Mouse (Mus musculus): ENCODE data around the gene Sprr2a1. TPM values are rescaled to one million over a fixed set of nuclear protein-coding genes. Genes with fewer than 3 reads are reported as not detected.

Gene Sprr2a1
- 27.0 and 30.2 TPM in 2 replicates for polyA plus RNA-seq (2015; fragmentation: Nextera tagmentation; extraction: Ambion mirVana)

GRCm38 (mm10) chr3:92215569-92215968 lies at the start of gene Sprr2a1, which contains the start of gene Sprr2a2:
Gene Sprr2a1 (plus strand): TSS chr3:92215799.
Gene Sprr2a2 (plus strand): TSS chr3:92215920.

Other genes starting within 250 kb of the Sprr2a1 start
- not detected in 2 replicates for gene Pglyrp3, start 201.2 kb upstream of the Sprr2a1 start, polyA plus RNA-seq (2015; fragmentation: Nextera tagmentation; extraction: Ambion mirVana)
- gene Lor, start 132.7 kb upstream of the Sprr2a1 start, polyA plus RNA-seq (2015; fragmentation: Nextera tagmentation; extraction: Ambion mirVana): 0.46 and 0.67 TPM in 2 replicates
- 0.20 TPM in 1 of 2 replicates, not detected in the other for gene Prr9, start 91.9 kb upstream of the Sprr2a1 start, polyA plus RNA-seq (2015; fragmentation: Nextera tagmentation; extraction: Ambion mirVana)
- gene Lelp1, start 73.1 kb upstream of the Sprr2a1 start, polyA plus RNA-seq (2015; fragmentation: Nextera tagmentation; extraction: Ambion mirVana): not detected in 2 replicates
- gene Sprr2a2, start 121 bp downstream of the Sprr2a1 start, polyA plus RNA-seq (2015; fragmentation: Nextera tagmentation; extraction: Ambion mirVana): 2,040 and 2,230 TPM in 2 replicates
- gene Sprr2a3, start 69.6 kb downstream of the Sprr2a1 start, polyA plus RNA-seq (2015; fragmentation: Nextera tagmentation; extraction: Ambion mirVana): 744 and 757 TPM in 2 replicates
- 0.29 TPM in 1 of 2 replicates, not detected in the other for gene Sprr2b, start 100.8 kb downstream of the Sprr2a1 start, polyA plus RNA-seq (2015; fragmentation: Nextera tagmentation; extraction: Ambion mirVana)
- gene Sprr2d, start 123.3 kb downstream of the Sprr2a1 start, polyA plus RNA-seq (2015; fragmentation: Nextera tagmentation; extraction: Ambion mirVana): 0.19 TPM in 1 of 2 replicates, not detected in the other
- gene Sprr2e, start 136.3 kb downstream of the Sprr2a1 start, polyA plus RNA-seq (2015; fragmentation: Nextera tagmentation; extraction: Ambion mirVana): not detected in 2 replicates
- gene Sprr2f, start 149.4 kb downstream of the Sprr2a1 start, polyA plus RNA-seq (2015; fragmentation: Nextera tagmentation; extraction: Ambion mirVana): 0.65 TPM in 1 of 2 replicates, not detected in the other
- gene Sprr2h, start 169.9 kb downstream of the Sprr2a1 start, polyA plus RNA-seq (2015; fragmentation: Nextera tagmentation; extraction: Ambion mirVana): 0.35 and 0.52 TPM in 2 replicates
- not detected in 2 replicates for gene Sprr2i, start 192.2 kb downstream of the Sprr2a1 start, polyA plus RNA-seq (2015; fragmentation: Nextera tagmentation; extraction: Ambion mirVana)
- gene Sprr2j-ps, start 202.3 kb downstream of the Sprr2a1 start, polyA plus RNA-seq (2015; fragmentation: Nextera tagmentation; extraction: Ambion mirVana): not detected in 2 replicates
- 5.9 and 6.0 TPM in 2 replicates for gene Gm9774, start 213.6 kb downstream of the Sprr2a1 start, polyA plus RNA-seq (2015; fragmentation: Nextera tagmentation; extraction: Ambion mirVana)
- 0.71 TPM in 1 of 2 replicates, not detected in the other for gene Sprr2k, start 216.8 kb downstream of the Sprr2a1 start, polyA plus RNA-seq (2015; fragmentation: Nextera tagmentation; extraction: Ambion mirVana)
- not detected in 2 replicates for gene Sprr1b, start 223.0 kb downstream of the Sprr2a1 start, polyA plus RNA-seq (2015; fragmentation: Nextera tagmentation; extraction: Ambion mirVana)
- gene Sprr3, start 242.9 kb downstream of the Sprr2a1 start, polyA plus RNA-seq (2015; fragmentation: Nextera tagmentation; extraction: Ambion mirVana): 0.73 and 0.78 TPM in 2 replicates